Mouse (Mus musculus) layer of hippocampus, adult 9-11 months (tissue): ENCODE measurements around the gene Fam19a5.

Experiments
- DNase-seq: peaks from one replicate; pipeline ENCODE4 v3.0.0; 2022

The Fam19a5 gene

GRCm38 (mm10) chr15:87765876-87766275 lies 221.8 kb downstream of the Fam19a5 start:
- DNase-seq: no peak

GRCm38 (mm10) chr15:87773955-87774354 lies 229.9 kb downstream of the Fam19a5 start:
- no peak for DNase-seq

GRCm38 (mm10) chr15:87783331-87783730 lies 239.2 kb downstream of the Fam19a5 start:
- no peak for DNase-seq

- DNase-seq: no peak
Observed at GRCm38 (mm10) chr15:87789671-87790070, 245.6 kb downstream of the Fam19a5 start.

GRCm38 (mm10) chr15:87793661-87794060 lies 249.6 kb downstream of the Fam19a5 start:
- DNase-seq: no peak

- no peak for DNase-seq
Observed at GRCm38 (mm10) chr15:87796571-87796970, 252.5 kb downstream of the Fam19a5 start.
